ENCODE assay signal across 8 mouse cellular contexts in genomic region chr9:110631191-110631590, GRCm38 (mm10). TPM values are rescaled to one million over a fixed set of nuclear protein-coding genes. Genes with fewer than 3 reads are reported as not detected.
DNase-seq lines count a peak whose midpoint lies in the region; ATAC-seq and TF ChIP-seq lines count a peak whose summit lies in the region.

No protein-coding gene starts in this region.

- no peak overlapping the region for H3K27ac ChIP-seq in layer of hippocampus, adult 2 months
- no peak overlapping the region for H3K27ac ChIP-seq in embryonic facial prominence, embryonic 12.5 days
- no peak overlapping the region for H3K27ac ChIP-seq in hindbrain, embryonic 15.5 days (replicated peaks)
- no peak overlapping the region for H3K27ac ChIP-seq in lung, embryonic 14.5 days (ENCODE audit: low read depth)

- peak in 1 of 2 experiments; percentile 70 for DNase-seq in layer of hippocampus, adult 2 months (ENCODE audit: low spot score in 2 of 2)
- DNase-seq in layer of hippocampus, adult 11-12 months (ENCODE audit: low spot score), result no peak
- DNase-seq in Muller cell, postnatal 12 days (ENCODE audit: inconsistent ontology term), result peak; percentile 46
- peak; percentile 78 for DNase-seq in lung, embryonic 14.5 days
- DNase-seq in splenic B cell, adult 2 months (ENCODE audit: low read depth, low spot score), result peak; percentile 62
- no peak for DNase-seq in layer of hippocampus, postnatal 36 days

- peak overlapping the region; percentile 49 for H3K4me2 ChIP-seq in embryonic facial prominence, embryonic 12.5 days (replicated peaks)
- H3K4me2 ChIP-seq in hindbrain, embryonic 15.5 days, result peak overlapping the region; percentile 57
- H3K4me2 ChIP-seq in lung, embryonic 14.5 days, result peak overlapping the region; percentile 43

- H3K4me3 ChIP-seq in layer of hippocampus, adult 2 months, result no peak overlapping the region
- peak overlapping the region; percentile 26; the same call in 1 of the 2 replicates for H3K4me3 ChIP-seq in embryonic facial prominence, embryonic 12.5 days
- H3K4me3 ChIP-seq in hindbrain, embryonic 15.5 days, result peak overlapping the region; percentile 31
- H3K4me3 ChIP-seq in lung, embryonic 14.5 days (ENCODE audit: low read depth, low read length), result no peak overlapping the region

- 0 out of 2 replicates have a peak, but pooled peaks have one; percentile 49 for ATAC-seq in embryonic facial prominence, embryonic 12.5 days (ENCODE audit: insufficient number of reproducible peaks, insufficient read depth, low FRiP score, low TSS enrichment)
- ATAC-seq in hindbrain, embryonic 15.5 days (ENCODE audit: low FRiP score, low read depth), result no peak; the same call in 1 of the 2 replicates
- ATAC-seq in lung, embryonic 14.5 days (ENCODE audit: insufficient read depth), result no peak

- WGBS in embryonic facial prominence, embryonic 12.5 days, result 7% methylated on average over 10 of the region's 10 CpGs
- 27% methylated on average over 10 of the region's 10 CpGs for WGBS in hindbrain, embryonic 15.5 days
- 15% methylated on average over 10 of the region's 10 CpGs for WGBS in lung, embryonic 14.5 days

- peak; percentile 84 for TF ChIP-seq CTCF in layer of hippocampus, adult 2 months (conservative IDR thresholded peaks at IDR 0.05)
- peak; percentile 73 for TF ChIP-seq CTCF in lung, embryonic 14.5 days (IDR thresholded peaks at IDR 0.05; ENCODE audit: low read depth)

- peaks cover 14% of the 10 kb centered on the region for H3K4me1 ChIP-seq in embryonic facial prominence, embryonic 12.5 days
- H3K4me1 ChIP-seq in hindbrain, embryonic 15.5 days (replicated peaks), result peaks cover 13% of the 10 kb centered on the region
- no peaks in the 10 kb centered on the region for H3K4me1 ChIP-seq in lung, embryonic 14.5 days (ENCODE audit: insufficient read depth)

- peaks cover 53% of the 10 kb centered on the region for H3K27me3 ChIP-seq in embryonic facial prominence, embryonic 12.5 days
- H3K27me3 ChIP-seq in hindbrain, embryonic 15.5 days, result peaks cover 4% of the 10 kb centered on the region; the same call in 1 of the 2 replicates
- peaks cover 23% of the 10 kb centered on the region for H3K27me3 ChIP-seq in lung, embryonic 14.5 days (ENCODE audit: insufficient read depth, low read length)
- H3K27me3 ChIP-seq in splenic B cell, adult 2 months (ENCODE audit: control insufficient read depth, insufficient read depth, low read length, poor library complexity, severe bottlenecking), result no peaks in the 10 kb centered on the region

- H3K9me3 ChIP-seq in embryonic facial prominence, embryonic 12.5 days, result no peaks in the 10 kb centered on the region
- H3K9me3 ChIP-seq in hindbrain, embryonic 15.5 days, result no peaks in the 10 kb centered on the region
- H3K9me3 ChIP-seq in lung, embryonic 14.5 days (ENCODE audit: low read depth, low read length), result no peaks in the 10 kb centered on the region

- no peak overlapping the region for H3K9ac ChIP-seq in embryonic facial prominence, embryonic 12.5 days
- H3K9ac ChIP-seq in hindbrain, embryonic 15.5 days, result peak overlapping the region; percentile 17; the same call in 1 of the 2 replicates
- H3K9ac ChIP-seq in lung, embryonic 14.5 days, result no peak overlapping the region

- H3K36me3 ChIP-seq in embryonic facial prominence, embryonic 12.5 days, result no peaks in the 10 kb centered on the region
- H3K36me3 ChIP-seq in hindbrain, embryonic 15.5 days, result 0 out of 2 replicates have a peak, but pooled peaks cover 6% of the 10 kb centered on the region
- H3K36me3 ChIP-seq in lung, embryonic 14.5 days (ENCODE audit: insufficient read depth), result no peaks in the 10 kb centered on the region
- no peaks in the 10 kb centered on the region; the same call in none of the 2 replicates for H3K36me3 ChIP-seq in splenic B cell, adult 2 months (ENCODE audit: control insufficient read depth, insufficient read depth, low read length, poor library complexity, severe bottlenecking)

RNA-seq across cellular contexts. Expression of gene Nradd, which starts 6.9 kb away (rescaled TPM):
- 1 to 10 TPM; 1.9 to 3.4 TPM for total RNA-seq in layer of hippocampus, adult 2 months (2021)
- polyA plus RNA-seq in embryonic facial prominence, embryonic 12.5 days (2016; fragmentation: Nextera tagmentation; extraction: Ambion mirVana), result 58.8 and 59.8 TPM in 2 replicates
- 31.1 and 31.7 TPM in 2 replicates for polyA plus RNA-seq in hindbrain, embryonic 15.5 days (2015; fragmentation: Nextera tagmentation; extraction: Ambion mirVana)
- polyA plus RNA-seq in lung, embryonic 14.5 days (2014; fragmentation: Nextera tagmentation; extraction: Ambion mirVana), result 26.7 and 29.9 TPM in 2 replicates
- 1 to 10 TPM; 1.8 to 2.4 TPM for total RNA-seq in layer of hippocampus, postnatal 36 days (2021)

RNA-seq across cellular contexts. Expression of gene Nbeal2, which starts 22.8 kb away (rescaled TPM):
- 10 to 100 TPM; 17.7 to 18.0 TPM for total RNA-seq in layer of hippocampus, adult 2 months (2021)
- 1.2 and 1.7 TPM in 2 replicates for polyA plus RNA-seq in embryonic facial prominence, embryonic 12.5 days (2016; fragmentation: Nextera tagmentation; extraction: Ambion mirVana)
- 3.5 and 4.3 TPM in 2 replicates for polyA plus RNA-seq in hindbrain, embryonic 15.5 days (2015; fragmentation: Nextera tagmentation; extraction: Ambion mirVana)
- polyA plus RNA-seq in lung, embryonic 14.5 days (2014; fragmentation: Nextera tagmentation; extraction: Ambion mirVana), result 3.2 and 3.8 TPM in 2 replicates
- 10 to 100 TPM; 14.0 to 17.5 TPM for total RNA-seq in layer of hippocampus, postnatal 36 days (2021)

RNA-seq across cellular contexts. Expression of gene Ccdc12, which starts 25.1 kb away (rescaled TPM):
- 10 to 100 TPM; 50.2 to 66.0 TPM for total RNA-seq in layer of hippocampus, adult 2 months (2021)
- 118 and 120 TPM in 2 replicates for polyA plus RNA-seq in embryonic facial prominence, embryonic 12.5 days (2016; fragmentation: Nextera tagmentation; extraction: Ambion mirVana)
- polyA plus RNA-seq in hindbrain, embryonic 15.5 days (2015; fragmentation: Nextera tagmentation; extraction: Ambion mirVana), result 103 and 107 TPM in 2 replicates
- 143 and 155 TPM in 2 replicates for polyA plus RNA-seq in lung, embryonic 14.5 days (2014; fragmentation: Nextera tagmentation; extraction: Ambion mirVana)
- 10 to 100 TPM; 48.3 to 54.5 TPM for total RNA-seq in layer of hippocampus, postnatal 36 days (2021)

Comparison
In these comparisons a context has a peak if more than half of its experiments do, and no peak if none do; other contexts are left out.
1. DNase-seq: peak in Muller cell, postnatal 12 days (single experiment), lung, embryonic 14.5 days (single experiment) and splenic B cell, adult 2 months (single experiment); none in layer of hippocampus, adult 11-12 months (single experiment) and layer of hippocampus, postnatal 36 days (0 of 2).
2. H3K4me3 ChIP-seq: peak in embryonic facial prominence, embryonic 12.5 days (single experiment) and hindbrain, embryonic 15.5 days (single experiment); none in layer of hippocampus, adult 2 months (single experiment) and lung, embryonic 14.5 days (single experiment).
3. Peak in every context shown above with its lines, with median percentiles within 50 percentile points of each other: H3K4me2 ChIP-seq.